8 mouse cellular contexts compared by ENCODE assay signal in the genomic region with DNA sequence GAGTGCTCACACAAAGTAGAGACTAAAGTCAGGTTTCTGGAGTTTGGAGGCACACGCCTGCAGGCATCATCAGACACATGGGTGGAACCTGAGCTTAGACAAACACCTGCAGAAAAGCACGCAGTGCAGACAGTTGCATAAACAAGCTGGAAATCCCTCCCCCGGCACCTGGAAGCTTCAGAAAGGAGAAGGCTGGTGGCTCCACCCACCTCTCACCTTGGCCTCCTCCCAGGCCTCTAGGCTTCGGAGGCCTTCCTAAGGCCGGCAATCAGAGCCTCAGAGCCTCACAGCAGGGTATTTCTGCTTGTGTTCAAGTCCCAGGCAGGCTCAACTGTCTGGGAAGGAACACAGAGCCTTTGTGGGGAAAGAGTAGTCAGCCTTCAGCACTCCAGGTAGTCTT.
DNase-seq lines count a peak whose midpoint lies in the region; ATAC-seq lines count a peak whose summit lies in the region.

No protein-coding gene starts in this region.

- DNase-seq in heart, embryonic 10.5 days (ENCODE audit: low spot score), result no peak
- no peak for DNase-seq in heart, postnatal 36 days
- peak; percentile 25 for DNase-seq in brain, adult 2 months (ENCODE audit: low read depth, low spot score)
- DNase-seq in right cerebral cortex, postnatal 4 days, result no peak
- no peak for DNase-seq in adrenal gland, postnatal 4 days (ENCODE audit: low spot score in 2 of 2)

- 60% methylated on average over 5 of the region's 5 CpGs for WGBS in heart, embryonic 10.5 days
- 33% methylated on average over 5 of the region's 5 CpGs for WGBS in kidney, embryonic 16.5 days
- 53% methylated on average over 5 of the region's 5 CpGs for WGBS in lung, embryonic 15.5 days
- 55% methylated on average over 5 of the region's 5 CpGs for WGBS in midbrain, embryonic 16.5 days

- H3K9ac ChIP-seq in kidney, embryonic 16.5 days (replicated peaks; ENCODE audit: low read length), result peak overlapping the region; percentile 54
- no peak overlapping the region for H3K9ac ChIP-seq in lung, embryonic 15.5 days
- H3K9ac ChIP-seq in midbrain, embryonic 16.5 days (ENCODE audit: low read depth, low read length), result no peak overlapping the region

- H3K4me3 ChIP-seq in heart, embryonic 10.5 days, result no peak overlapping the region
- H3K4me3 ChIP-seq in kidney, embryonic 16.5 days (ENCODE audit: low read length), result no peak overlapping the region
- no peak overlapping the region for H3K4me3 ChIP-seq in lung, embryonic 15.5 days
- no peak overlapping the region for H3K4me3 ChIP-seq in midbrain, embryonic 16.5 days (ENCODE audit: low read depth, low read length)

- no peak for ATAC-seq in kidney, embryonic 16.5 days (ENCODE audit: low FRiP score, low TSS enrichment)
- ATAC-seq in lung, embryonic 15.5 days (ENCODE audit: borderline replicate concordance, extremely low read depth, low FRiP score, low TSS enrichment), result no peak
- no peak for ATAC-seq in midbrain, embryonic 16.5 days

- no peak overlapping the region for H3K4me2 ChIP-seq in kidney, embryonic 16.5 days (replicated peaks; ENCODE audit: low read depth, low read length)
- no peak overlapping the region for H3K4me2 ChIP-seq in lung, embryonic 15.5 days
- no peak overlapping the region for H3K4me2 ChIP-seq in midbrain, embryonic 16.5 days (ENCODE audit: low read length)

- H3K27me3 ChIP-seq in heart, embryonic 10.5 days (ENCODE audit: insufficient read depth, poor library complexity, severe bottlenecking), result no peaks in the 10 kb centered on the region
- no peaks in the 10 kb centered on the region for H3K27me3 ChIP-seq in kidney, embryonic 16.5 days (ENCODE audit: insufficient read depth, low read length)
- H3K27me3 ChIP-seq in lung, embryonic 15.5 days, result no peaks in the 10 kb centered on the region
- no peaks in the 10 kb centered on the region for H3K27me3 ChIP-seq in midbrain, embryonic 16.5 days (ENCODE audit: control insufficient read depth, insufficient read depth, low read depth, low read length)

- intact Hi-C loops in heart, postnatal 36 days (cut with DNase I), result no loop called here

- no peaks in the 10 kb centered on the region for H3K36me3 ChIP-seq in heart, embryonic 10.5 days
- H3K36me3 ChIP-seq in kidney, embryonic 16.5 days (ENCODE audit: insufficient read depth, low read length), result no peaks in the 10 kb centered on the region
- no peaks in the 10 kb centered on the region for H3K36me3 ChIP-seq in lung, embryonic 15.5 days
- no peaks in the 10 kb centered on the region for H3K36me3 ChIP-seq in midbrain, embryonic 16.5 days (ENCODE audit: control insufficient read depth, insufficient read depth, low read length)

- peak overlapping the region; percentile 86 for H3K27ac ChIP-seq in heart, embryonic 10.5 days
- H3K27ac ChIP-seq in kidney, embryonic 16.5 days (ENCODE audit: low read length), result peak overlapping the region; percentile 99
- H3K27ac ChIP-seq in lung, embryonic 15.5 days, result peak overlapping the region; percentile 94
- no peak overlapping the region for H3K27ac ChIP-seq in midbrain, embryonic 16.5 days (ENCODE audit: low read length)

- H3K4me1 ChIP-seq in heart, embryonic 10.5 days, result peaks cover 84% of the 10 kb centered on the region
- peaks cover 78% of the 10 kb centered on the region for H3K4me1 ChIP-seq in kidney, embryonic 16.5 days (ENCODE audit: insufficient read depth, low read length)
- H3K4me1 ChIP-seq in lung, embryonic 15.5 days, result peaks cover 76% of the 10 kb centered on the region
- H3K4me1 ChIP-seq in midbrain, embryonic 16.5 days (ENCODE audit: control insufficient read depth, insufficient read depth, low read length), result peaks cover 14% of the 10 kb centered on the region; the same call in 1 of the 2 replicates

- no peaks in the 10 kb centered on the region for H3K9me3 ChIP-seq in heart, embryonic 10.5 days
- no peaks in the 10 kb centered on the region for H3K9me3 ChIP-seq in kidney, embryonic 16.5 days (ENCODE audit: low read length)
- no peaks in the 10 kb centered on the region for H3K9me3 ChIP-seq in lung, embryonic 15.5 days
- H3K9me3 ChIP-seq in midbrain, embryonic 16.5 days (replicated peaks; ENCODE audit: control insufficient read depth, low read length, poor library complexity, severe bottlenecking), result no peaks in the 10 kb centered on the region
